Mouse (Mus musculus) brain, embryonic 14.5 days (tissue): Measurements from ENCODE around the gene Elp4. TPM values are rescaled to one million over a fixed set of nuclear protein-coding genes. Genes with fewer than 3 reads are reported as not detected.

Experiments used
- DNase-seq: peaks from one replicate; pipeline ENCODE4 v3.0.0-alpha.2; 2011; ENCODE audit warnings: low read depth
- CTCF ChIP-seq: fragments of 200-500 bp; IDR thresholded peaks from 2 replicates; pipeline ENCODE4 v1.5.1; 2012; ENCODE audit warnings: inconsistent platforms, mild to moderate bottlenecking, moderate library complexity, borderline replicate concordance; ENCODE audit not compliant: insufficient read depth, insufficient read length; ENCODE audit errors: extremely low read depth
- POLR2A ChIP-seq: fragments of 200-500 bp; IDR thresholded peaks from 2 replicates; pipeline ENCODE4 v1.6.1; 2012; ENCODE audit warnings: mild to moderate bottlenecking, inconsistent platforms, borderline replicate concordance; ENCODE audit not compliant: poor library complexity, insufficient read depth, insufficient read length, severe bottlenecking; ENCODE audit errors: extremely low read depth
- polyA plus RNA-seq: library from polyadenylated mRNA; depleted of rRNA; stranded (reverse); fragments of >200 nt; gene quantifications from 2 replicates; pipeline ENCODE4 v1.2.3, GENCODE M21; 2012

Gene Elp4
- polyA plus RNA-seq, 1 experiment = 14.1 TPM

- TF ChIP-seq POLR2A (no peak), CTCF (no peak)
- no peak for DNase-seq
Measured at GRCm38 (mm10) chr2:105803427-105803826, 100.9 kb downstream of the Elp4 start.

GRCm38 (mm10) chr2:105802902-105803301 lies 101.5 kb downstream of the Elp4 start:
- TF ChIP-seq POLR2A (no peak), CTCF (no peak)
- no peak for DNase-seq

GRCm38 (mm10) chr2:105801536-105801935 lies 102.8 kb downstream of the Elp4 start:
- TF ChIP-seq CTCF (no peak), POLR2A (no peak)
- peak; percentile 69 for DNase-seq

DNA sequence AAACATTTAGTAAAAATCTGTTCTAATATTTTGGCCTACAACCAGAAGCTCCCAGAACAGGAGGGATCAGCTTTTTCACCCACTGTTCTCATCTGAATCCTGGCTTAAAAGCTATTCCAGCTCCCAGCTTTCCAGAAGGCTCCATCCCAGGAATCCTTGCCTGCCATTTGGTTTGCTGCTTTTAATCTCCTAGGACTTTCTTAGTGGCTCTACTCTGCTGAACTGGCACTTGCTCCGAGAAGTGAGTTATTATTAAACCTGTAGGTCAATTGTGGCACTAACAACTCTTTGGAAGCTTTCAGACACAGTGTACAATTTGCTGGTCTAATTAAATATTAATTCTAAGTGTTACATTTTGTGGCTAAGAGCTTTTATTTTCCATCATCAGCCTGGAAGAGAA lies 103.7 kb downstream of the Elp4 start:
- DNase-seq = peak; percentile 70
- TF ChIP-seq CTCF = no peak
- no peak for TF ChIP-seq POLR2A

GRCm38 (mm10) chr2:105799840-105800239 lies 104.5 kb downstream of the Elp4 start:
- TF ChIP-seq CTCF (peak; percentile 49), POLR2A (no peak)
- peak; percentile 78 for DNase-seq

GRCm38 (mm10) chr2:105797842-105798241 lies 106.5 kb downstream of the Elp4 start:
- TF ChIP-seq CTCF (no peak), POLR2A (no peak)
- peak; percentile 72 for DNase-seq

GRCm38 (mm10) chr2:105796101-105796500 lies 108.3 kb downstream of the Elp4 start:
- TF ChIP-seq CTCF (no peak), POLR2A (no peak)
- peak; percentile 63 for DNase-seq

DNA sequence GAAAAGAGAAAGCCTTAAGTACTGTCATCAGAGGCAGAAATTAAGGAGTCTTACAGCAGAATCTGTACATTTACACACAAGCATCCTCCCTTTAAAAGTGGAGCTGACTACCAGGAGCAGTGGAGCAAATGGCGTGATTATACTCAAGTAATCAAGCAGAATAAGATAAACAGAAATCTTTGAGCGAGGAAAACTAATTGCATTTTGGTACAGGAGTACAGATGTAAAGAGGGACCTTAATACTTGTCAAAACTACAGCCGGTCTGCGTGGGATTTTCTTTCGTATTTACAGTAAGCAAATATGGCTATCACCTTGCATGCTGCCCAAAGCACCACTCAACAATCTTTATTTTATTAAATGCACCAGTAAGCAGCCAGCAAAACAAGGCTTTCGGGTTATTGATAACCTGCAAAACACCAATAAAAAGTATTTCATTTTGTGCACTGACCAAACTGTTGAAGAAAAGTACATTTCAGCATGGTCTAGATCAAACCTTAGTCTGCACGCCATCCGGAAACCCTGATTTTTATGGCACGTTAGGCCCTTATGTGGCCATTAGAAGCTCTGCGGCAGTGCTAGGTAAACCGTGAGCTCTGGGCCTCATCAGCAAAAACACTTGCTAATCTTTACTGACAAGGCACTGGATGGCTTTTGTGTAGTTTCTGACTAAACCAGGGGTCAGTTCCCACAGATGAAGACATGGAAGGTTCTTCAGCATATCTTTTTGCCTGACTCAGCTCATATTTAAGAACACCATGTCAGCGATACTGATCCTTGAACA lies 111.8 kb downstream of the Elp4 start:
- DNase-seq = peak; percentile 82
- no peak for TF ChIP-seq CTCF

DNA sequence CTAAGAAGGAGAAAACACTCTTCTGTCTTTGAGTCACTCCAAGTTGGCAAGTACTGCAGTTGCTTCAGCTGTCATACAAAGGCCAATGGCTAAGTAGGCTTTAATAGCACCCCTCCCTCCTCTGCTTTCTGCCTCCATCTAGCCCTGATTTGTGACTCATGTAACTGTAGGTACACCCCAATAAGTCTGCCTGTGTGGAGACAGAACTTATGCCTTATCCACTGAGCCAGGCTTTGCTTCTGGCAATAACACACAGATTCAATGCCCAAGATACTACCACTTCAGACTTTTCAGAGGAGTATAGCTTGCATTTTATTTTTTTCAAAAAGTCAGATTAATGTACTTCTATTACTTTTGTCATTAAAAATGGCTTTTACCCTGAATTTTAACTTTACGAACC lies 114.4 kb downstream of the Elp4 start:
- DNase-seq = no peak
- TF ChIP-seq POLR2A = no peak
- no peak for TF ChIP-seq CTCF

- no peak for DNase-seq
- TF ChIP-seq POLR2A = no peak
- no peak for TF ChIP-seq CTCF
Measured at GRCm38 (mm10) chr2:105787726-105788125, 116.6 kb downstream of the Elp4 start.

- no peak for DNase-seq
- TF ChIP-seq POLR2A = no peak
- no peak for TF ChIP-seq CTCF
Measured at GRCm38 (mm10) chr2:105786986-105787385, 117.4 kb downstream of the Elp4 start.

DNA sequence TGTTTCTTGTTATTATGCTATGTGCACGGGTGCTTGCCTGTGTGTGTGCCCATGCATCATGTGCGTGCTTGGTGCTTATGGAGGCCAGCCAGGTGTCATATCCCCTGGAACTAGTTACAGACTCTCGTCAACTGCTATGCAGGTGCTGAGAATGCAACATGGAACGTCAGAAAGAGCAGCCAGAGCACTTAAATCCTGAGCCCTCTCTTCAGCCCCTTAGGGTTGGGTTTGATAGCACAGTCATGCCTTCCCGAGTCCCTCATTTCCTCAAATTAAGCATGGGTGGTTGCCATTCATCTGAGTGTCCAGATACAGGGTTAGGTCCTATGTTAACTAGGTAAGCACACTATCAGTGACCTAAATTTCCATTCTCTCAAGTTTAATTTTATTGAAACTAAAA lies 121.5 kb downstream of the Elp4 start:
- TF ChIP-seq CTCF (no peak), POLR2A (no peak)
- DNase-seq = no peak
